Mouse (Mus musculus) liver, embryonic 11.5 days (tissue): ENCODE measurements around the gene Cd28. TPM values are rescaled to one million over a fixed set of nuclear protein-coding genes. Genes with fewer than 3 reads are reported as not detected.

Experiments used
- ATAC-seq: fragments of 200-750 bp; cut with Nextera tagmentation; replicated peaks from 2 replicates; pipeline ENCODE4 v1.8.0; 2017; ENCODE audit warnings: moderate number of reproducible peaks, mild to moderate bottlenecking, moderate TSS enrichment, moderate library complexity; ENCODE audit not compliant: low FRiP score
- DNase-seq: peaks from one replicate; pipeline ENCODE4 v3.0.0-alpha.2; 2017; ENCODE audit warnings: low spot score
- H3K27ac ChIP-seq: fragments of 300-500 bp; sonication (generic); 2 replicates; pipeline ENCODE4 v1.5.1; 2014; ENCODE audit warnings: mild to moderate bottlenecking, low read depth, low read length, control low read depth
- H3K27me3 ChIP-seq: fragments of 300-500 bp; sonication (generic); replicated peaks from 2 replicates; pipeline ENCODE4 v1.6.1; 2014; ENCODE audit warnings: low read length, mixed read lengths; ENCODE audit not compliant: control insufficient read depth, insufficient read depth
- H3K36me3 ChIP-seq: fragments of 300-500 bp; sonication (generic); 2 replicates; pipeline ENCODE4 v1.6.1; 2014; ENCODE audit warnings: mild to moderate bottlenecking, low read length, moderate library complexity, mixed read lengths; ENCODE audit not compliant: control insufficient read depth, insufficient read depth
- H3K4me1 ChIP-seq: fragments of 300-500 bp; sonication (generic); replicated peaks from 2 replicates; pipeline ENCODE4 v1.6.1; 2014; ENCODE audit warnings: low read length, mixed read lengths; ENCODE audit not compliant: control insufficient read depth, insufficient read depth
- H3K4me2 ChIP-seq: fragments of 300-500 bp; sonication (generic); 2 replicates; pipeline ENCODE4 v1.6.1; 2014; ENCODE audit warnings: mild to moderate bottlenecking, control low read depth, moderate library complexity
- H3K4me3 ChIP-seq: fragments of 300-500 bp; sonication (generic); 2 replicates; pipeline ENCODE4 v1.5.1; 2014; ENCODE audit warnings: low read depth, low read length, control low read depth
- H3K9ac ChIP-seq: fragments of 300-500 bp; sonication (generic); 2 replicates; pipeline ENCODE4 v1.6.1; 2014; ENCODE audit warnings: low read depth, low read length, control low read depth
- H3K9me3 ChIP-seq: fragments of 300-500 bp; sonication (generic); 2 replicates; pipeline ENCODE4 v1.6.1; 2016; ENCODE audit warnings: low read length, inconsistent platforms, mixed read lengths; ENCODE audit not compliant: control insufficient read depth
- WGBS: fragments of 180-500 bp; shearing (Covaris S2); extraction: QIAGEN DNeasy Blood & Tissue Kit; methylation state at CpG from one replicate; pipeline ENCODE4 v1.1.7; 2014; 5-methylcytosine and 5-hydroxymethylcytosine counted together
- polyA plus RNA-seq: library from polyadenylated mRNA; unstranded; fragments of >200 nt; fragmentation: Nextera tagmentation; extraction: Ambion mirVana; gene quantifications from 2 replicates; pipeline ENCODE4 v1.2.1, GENCODE M21; 2014

Gene Cd28
- 0.15 and 0.25 TPM in 2 replicates for polyA plus RNA-seq

GRCm38 (mm10) chr1:60716567-60716966 lies at the start of gene Cd28:
Gene Cd28, plus strand, starts transcription at chr1:60716800.
- Histone ChIP-seq H3K36me3 (no peaks in the 10 kb centered on the region), H3K27me3 (no peaks in the 10 kb centered on the region), H3K4me3 (no peak within 1 kb of the TSS), H3K9me3 (no peaks in the 10 kb centered on the region), H3K4me1 (no peaks in the 10 kb centered on the region), H3K4me2 (no peak within 1 kb of the TSS), H3K9ac (no peak within 1 kb of the TSS), H3K27ac (no peak within 1 kb of the TSS)
- 86% methylated on average over 5 of the region's 5 CpGs for WGBS
- no peak for DNase-seq
- no peak for ATAC-seq

- H3K4me1 ChIP-seq: no peaks in the 10 kb centered on the region
- H3K36me3 ChIP-seq: no peaks in the 10 kb centered on the region
- no peaks in the 10 kb centered on the region for H3K27me3 ChIP-seq
- no peak overlapping the region for H3K27ac ChIP-seq
- H3K9me3 ChIP-seq: no peaks in the 10 kb centered on the region
- no peak overlapping the region for H3K4me3 ChIP-seq
- 72% methylated on average over 17 of the region's 17 CpGs for WGBS
- no peak overlapping the region for H3K9ac ChIP-seq
- ATAC-seq: no peak
- H3K4me2 ChIP-seq: no peak overlapping the region
- DNase-seq: no peak
These were observed 48.6 kb upstream of the Cd28 start for GRCm38 (mm10) chr1:60667873-60668616.

GRCm38 (mm10) chr1:60669048-60669447 lies 47.6 kb upstream of the Cd28 start:
- ATAC-seq (no peak), DNase-seq (no peak)
- Histone ChIP-seq H3K9ac (no peak overlapping the region), H3K4me1 (no peaks in the 10 kb centered on the region), H3K36me3 (no peaks in the 10 kb centered on the region), H3K27ac (no peak overlapping the region), H3K27me3 (no peaks in the 10 kb centered on the region), H3K4me2 (no peak overlapping the region), H3K9me3 (no peaks in the 10 kb centered on the region), H3K4me3 (no peak overlapping the region)
- WGBS: 46% methylated on average over 9 of the region's 9 CpGs

GRCm38 (mm10) chr1:60669664-60670063 lies 46.9 kb upstream of the Cd28 start:
- WGBS: 89% methylated on average over 2 of the region's 2 CpGs
- Histone ChIP-seq H3K9ac (no peak overlapping the region), H3K36me3 (no peaks in the 10 kb centered on the region), H3K4me1 (no peaks in the 10 kb centered on the region), H3K4me2 (no peak overlapping the region), H3K27ac (no peak overlapping the region), H3K4me3 (no peak overlapping the region), H3K27me3 (no peaks in the 10 kb centered on the region), H3K9me3 (no peaks in the 10 kb centered on the region)
- no peak for ATAC-seq
- no peak for DNase-seq

- no peaks in the 10 kb centered on the region for H3K27me3 ChIP-seq
- ATAC-seq: no peak
- H3K4me3 ChIP-seq: no peak overlapping the region
- DNase-seq: no peak
- 77% methylated on average over 5 of the region's 5 CpGs for WGBS
- H3K9ac ChIP-seq: no peak overlapping the region
- H3K27ac ChIP-seq: no peak overlapping the region
- no peaks in the 10 kb centered on the region for H3K4me1 ChIP-seq
- no peaks in the 10 kb centered on the region for H3K36me3 ChIP-seq
- H3K4me2 ChIP-seq: no peak overlapping the region
- H3K9me3 ChIP-seq: no peaks in the 10 kb centered on the region
These were observed 46.4 kb upstream of the Cd28 start for GRCm38 (mm10) chr1:60670172-60670571.

GRCm38 (mm10) chr1:60683766-60684165 lies 32.8 kb upstream of the Cd28 start:
- 91% methylated on average over 4 of the region's 4 CpGs for WGBS
- Histone ChIP-seq H3K27ac (no peak overlapping the region), H3K36me3 (no peaks in the 10 kb centered on the region), H3K9me3 (no peaks in the 10 kb centered on the region), H3K4me3 (no peak overlapping the region), H3K27me3 (no peaks in the 10 kb centered on the region), H3K9ac (no peak overlapping the region), H3K4me2 (no peak overlapping the region), H3K4me1 (no peaks in the 10 kb centered on the region)
- no peak for ATAC-seq
- no peak for DNase-seq

- no peak overlapping the region for H3K4me2 ChIP-seq
- WGBS: 85% methylated on average over 3 of the region's 3 CpGs
- no peak overlapping the region for H3K27ac ChIP-seq
- no peak overlapping the region for H3K9ac ChIP-seq
- H3K4me1 ChIP-seq: no peaks in the 10 kb centered on the region
- H3K36me3 ChIP-seq: no peaks in the 10 kb centered on the region
- no peaks in the 10 kb centered on the region for H3K9me3 ChIP-seq
- DNase-seq (no peak), ATAC-seq (no peak)
- H3K4me3 ChIP-seq: no peak overlapping the region
- no peaks in the 10 kb centered on the region for H3K27me3 ChIP-seq
These were observed 20.3 kb upstream of the Cd28 start for GRCm38 (mm10) chr1:60696115-60696895.

- no peak for DNase-seq
- Histone ChIP-seq H3K27ac (no peak overlapping the region), H3K4me3 (no peak overlapping the region), H3K36me3 (no peaks in the 10 kb centered on the region), H3K9ac (no peak overlapping the region), H3K27me3 (no peaks in the 10 kb centered on the region), H3K4me1 (no peaks in the 10 kb centered on the region), H3K4me2 (no peak overlapping the region), H3K9me3 (no peaks in the 10 kb centered on the region)
- 27% methylated on average over 2 of the region's 2 CpGs for WGBS
- no peak for ATAC-seq
These were observed 14.0 kb upstream of the Cd28 start for GRCm38 (mm10) chr1:60702641-60703040.

- Histone ChIP-seq H3K9me3 (no peaks in the 10 kb centered on the region), H3K4me2 (no peak overlapping the region), H3K4me3 (no peak overlapping the region), H3K9ac (no peak overlapping the region), H3K36me3 (no peaks in the 10 kb centered on the region), H3K4me1 (no peaks in the 10 kb centered on the region), H3K27me3 (no peaks in the 10 kb centered on the region), H3K27ac (no peak overlapping the region)
- DNase-seq (no peak), ATAC-seq (no peak)
- 85% methylated on average over 3 of the region's 3 CpGs for WGBS
These were observed 3.4 kb upstream of the Cd28 start for GRCm38 (mm10) chr1:60713238-60713637.
